In genomic region chr5:74017488-74017887, GRCm38 (mm10) we compare ENCODE assay signal across 16 mouse cellular contexts.
"Had no signal": no experiment of that assay in that cellular context is flagged by ENCODE, and none has a peak within 500 bp of the region (broad histone marks: within the 10 kb centered on the region; RNA-seq: fewer than 3 reads in every experiment).

No protein-coding gene starts in this region.

- H3K27ac ChIP-seq: hindbrain, embryonic 14.5 days; left cerebral cortex, adult 2 months; limb, embryonic 10.5 days; liver, embryonic 15.5 days; midbrain, embryonic 10.5 days; neural tube, embryonic 13.5 days had no signal

- ATAC-seq: lung, postnatal 0 days; midbrain, embryonic 15.5 days had no signal

- H3K36me3 ChIP-seq: midbrain, embryonic 15.5 days had no signal

- H3K4me3 ChIP-seq: left cerebral cortex, adult 2 months; limb, embryonic 10.5 days; liver, embryonic 15.5 days; midbrain, embryonic 10.5 days; midbrain, embryonic 15.5 days; neural tube, embryonic 13.5 days had no signal

- H3K9ac ChIP-seq: hindbrain, embryonic 14.5 days; liver, embryonic 15.5 days; midbrain, embryonic 15.5 days; neural tube, embryonic 13.5 days had no signal

- H3K27me3 ChIP-seq: liver, embryonic 15.5 days; midbrain, embryonic 15.5 days; neural tube, embryonic 13.5 days had no signal

- H3K4me2 ChIP-seq: hindbrain, embryonic 14.5 days; liver, embryonic 11.5 days; liver, embryonic 15.5 days; midbrain, embryonic 15.5 days; neural tube, embryonic 13.5 days had no signal

- DNase-seq: lung, adult 2 months; lung, postnatal 4 days; retina, postnatal 1 day; right cerebral cortex, postnatal 4 days; spleen, adult 18-20 months; thymus, adult 18-20 months; thymus, postnatal 25 days had no signal

- H3K4me1 ChIP-seq: limb, embryonic 10.5 days; liver, embryonic 15.5 days had no signal

- H3K9me3 ChIP-seq: limb, embryonic 10.5 days; liver, embryonic 15.5 days; midbrain, embryonic 10.5 days; midbrain, embryonic 15.5 days; neural tube, embryonic 13.5 days had no signal
